Mouse (Mus musculus): Measurements from ENCODE around the gene Sema6b.
A peak's percentile ranks its signal among the peaks of the same experiment; 100 is the strongest.

Gene Sema6b

GRCm38 (mm10) chr17:56146131-56146530 is 6.0 kb upstream of the Sema6b start:
- DNase-seq (ENCODE audit: low read depth, low spot score) = no peak

GRCm38 (mm10) chr17:56144546-56144945 is 4.4 kb upstream of the Sema6b start:
- no peak for DNase-seq (ENCODE audit: low read depth, low spot score)

- DNase-seq (ENCODE audit: low read depth, low spot score) = no peak
These were observed 1.8 kb upstream of the Sema6b start for GRCm38 (mm10) chr17:56141702-56142605.

- DNase-seq (ENCODE audit: low read depth, low spot score) = no peak
These were observed 788 bp downstream of the Sema6b start for GRCm38 (mm10) chr17:56139355-56139754.

GRCm38 (mm10) chr17:56137839-56138613 is 2.1 kb downstream of the Sema6b start:
- DNase-seq (ENCODE audit: low read depth, low spot score) = no peak

- DNase-seq (ENCODE audit: low read depth, low spot score) = no peak
These were observed 3.6 kb downstream of the Sema6b start for GRCm38 (mm10) chr17:56136558-56136957.

- peak; percentile 89 for DNase-seq (ENCODE audit: low read depth, low spot score)
These were observed 5.6 kb downstream of the Sema6b start for GRCm38 (mm10) chr17:56134463-56134971.

- peak; percentile 51 for DNase-seq (ENCODE audit: low read depth, low spot score)
These were observed 6.4 kb downstream of the Sema6b start for GRCm38 (mm10) chr17:56133457-56134363.

- peak; percentile 86 for DNase-seq (ENCODE audit: low read depth, low spot score)
These were observed 7.5 kb downstream of the Sema6b start for GRCm38 (mm10) chr17:56132661-56133060.

- peak; percentile 88 for DNase-seq (ENCODE audit: low read depth, low spot score)
These were observed 8.3 kb downstream of the Sema6b start for GRCm38 (mm10) chr17:56131814-56132213.

GRCm38 (mm10) chr17:56131136-56131535 is 9.0 kb downstream of the Sema6b start:
- no peak for DNase-seq (ENCODE audit: low read depth, low spot score)

- no peak for DNase-seq (ENCODE audit: low read depth, low spot score)
These were observed 11.9 kb downstream of the Sema6b start for GRCm38 (mm10) chr17:56128246-56128645.

- DNase-seq (ENCODE audit: low read depth, low spot score) = no peak
These were observed 14.0 kb downstream of the Sema6b start for GRCm38 (mm10) chr17:56126175-56126574.

- no peak for DNase-seq (ENCODE audit: low read depth, low spot score)
These were observed 14.9 kb downstream of the Sema6b start for GRCm38 (mm10) chr17:56125276-56125630.

GRCm38 (mm10) chr17:56124377-56125275 is 15.5 kb downstream of the Sema6b start:
- peak; percentile 88 for DNase-seq (ENCODE audit: low read depth, low spot score)

GRCm38 (mm10) chr17:56123681-56124340 is 16.3 kb downstream of the Sema6b start:
- DNase-seq (ENCODE audit: low read depth, low spot score) = no peak

GRCm38 (mm10) chr17:56123161-56123560 is 17.0 kb downstream of the Sema6b start:
- no peak for DNase-seq (ENCODE audit: low read depth, low spot score)

- no peak for DNase-seq (ENCODE audit: low read depth, low spot score)
These were observed 18.3 kb downstream of the Sema6b start, which contains the start of gene Lrg1 for GRCm38 (mm10) chr17:56121826-56122225. Gene Lrg1, minus strand, starts transcription at chr17:56122001.

GRCm38 (mm10) chr17:56119981-56120880 is 19.9 kb downstream of the Sema6b start:
- no peak for DNase-seq (ENCODE audit: low read depth, low spot score)

All from CD4-positive, CD25-positive, alpha-beta regulatory T cell, adult 2 months (primary cell).